Mouse (Mus musculus) left cerebral cortex, adult 18-20 months (tissue): ENCODE measurements around the gene Gm18596. TPM values are rescaled to one million over a fixed set of nuclear protein-coding genes. Genes with fewer than 3 reads are reported as not detected.
"Not testable (repeated sequence)": the region's sequence is repeated elsewhere in the genome, so short reads cannot be mapped to it uniquely, and the experiment has no call there.

ENCODE experiments used
- DNase-seq, 2 experiments: peaks; one replicate each; pipeline ENCODE4 v3.0.0; 2021 to 2022; ENCODE audit warnings: low spot score in 2 of 2, mixed read lengths in 1 of 2
- total RNA-seq, 2 experiments: library from RNA; stranded (reverse); gene quantifications; 2 replicates each; pipeline ENCODE4 v1.2.3; 2021

Gene Gm18596
- total RNA-seq, 2 experiments from 2014 or later, result not detected

DNA sequence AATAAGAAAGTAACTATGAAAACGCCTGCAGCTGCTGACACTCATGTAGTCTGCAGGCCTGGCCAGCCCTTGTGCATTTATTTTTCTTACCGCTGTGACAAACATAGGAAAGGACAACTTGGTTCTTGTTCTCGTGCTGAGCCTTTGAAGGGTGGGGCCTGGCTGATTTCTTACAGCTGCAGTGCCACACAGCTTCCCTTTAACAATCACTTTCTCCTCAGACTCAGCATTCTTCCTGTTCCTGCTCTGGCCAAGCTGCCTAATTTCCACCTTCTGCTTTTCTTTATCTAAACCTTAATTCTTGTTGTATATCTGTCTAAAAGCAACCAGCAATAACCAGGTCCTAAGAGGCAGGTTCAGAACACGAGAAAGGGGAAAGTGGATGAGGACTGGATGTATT, 28.7 kb downstream of the Gm18596 start:
- DNase-seq, result no peak

DNA sequence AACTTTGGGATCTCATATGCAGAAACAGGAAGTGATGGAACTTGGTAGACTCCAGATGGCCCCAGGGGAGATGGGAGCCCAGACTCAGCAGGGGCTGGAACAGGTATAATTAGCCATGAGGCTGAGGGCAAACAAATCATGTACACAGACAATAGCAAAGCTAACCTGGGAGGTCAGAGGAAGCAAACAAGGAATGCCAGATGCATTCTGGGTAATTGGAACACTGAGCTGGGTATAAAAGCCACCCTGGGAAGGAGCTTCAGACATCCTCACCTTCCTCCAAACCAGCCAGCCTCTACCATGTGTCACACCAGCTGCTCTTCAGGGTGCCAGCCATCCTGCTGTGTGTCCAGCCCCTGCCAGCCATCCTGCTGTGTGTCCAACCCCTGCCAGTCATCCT, 31.3 kb downstream of the Gm18596 start, which contains the start of gene Gm10024:
TSS of gene Gm10024 (plus strand) at position 301 of the 400 bp plus-strand sequence.
- DNase-seq, result not testable (repeated sequence)

DNA sequence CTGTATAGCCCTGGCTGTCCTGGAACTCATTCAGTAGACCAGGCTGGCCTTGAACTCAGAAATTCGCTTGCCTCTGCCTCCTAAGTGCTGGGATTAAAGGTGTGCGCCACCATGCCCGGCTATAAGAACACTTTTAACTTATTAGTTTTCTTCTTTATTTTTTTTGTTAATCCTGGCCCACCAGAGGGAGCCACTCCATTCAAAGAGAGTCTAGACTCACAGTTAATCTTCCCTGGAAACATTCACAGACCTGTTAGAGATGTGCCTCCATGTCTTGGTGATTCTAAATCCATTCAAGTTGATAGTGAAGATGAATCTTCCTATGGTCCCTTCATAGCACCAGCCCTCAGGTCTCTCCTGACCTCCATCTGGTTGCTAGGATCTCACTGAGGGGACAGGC, 32.6 kb downstream of the Gm18596 start:
- DNase-seq, result no peak

DNA sequence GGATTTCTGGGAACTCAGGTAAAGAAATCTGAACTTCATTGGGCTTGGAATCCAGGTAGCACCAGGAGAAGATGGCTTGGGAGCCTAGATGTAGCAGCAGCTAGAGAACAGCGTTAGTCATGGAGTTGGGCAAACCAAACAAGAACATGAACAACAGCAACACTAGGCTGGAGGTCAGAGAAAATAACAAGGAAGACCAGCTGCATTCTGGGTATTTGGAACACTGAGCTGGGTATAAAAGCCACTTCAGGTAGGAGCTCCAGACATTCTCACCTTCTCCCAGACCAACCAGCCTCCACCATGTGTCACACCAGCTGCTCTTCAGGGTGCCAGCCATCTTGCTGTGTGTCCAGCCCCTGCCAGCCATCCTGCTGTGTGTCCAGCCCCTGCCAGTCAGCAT, 36.1 kb downstream of the Gm18596 start, which contains the start of gene Gm10272:
TSS of gene Gm10272 (plus strand) at position 301 of the 400 bp plus-strand sequence.
- no peak for DNase-seq

DNA sequence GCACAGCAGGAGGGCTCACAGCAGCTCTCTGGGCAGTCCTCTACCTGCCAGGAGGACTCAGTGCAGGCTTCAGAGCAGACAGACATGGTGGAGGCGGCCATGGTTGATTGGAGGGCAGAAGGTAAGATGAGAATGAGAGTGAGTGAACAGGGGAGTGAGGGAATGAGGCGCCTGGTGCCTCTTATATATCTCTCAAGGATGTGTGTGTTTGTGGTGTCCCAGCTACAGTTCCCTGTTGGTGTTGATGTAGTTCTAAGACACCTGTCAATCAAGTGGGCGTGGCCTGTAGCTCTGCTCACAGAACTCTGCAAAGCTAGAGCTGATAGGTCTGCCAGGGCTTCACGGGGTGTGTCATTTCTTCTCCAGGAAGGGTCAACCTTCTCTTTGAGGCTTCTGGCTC, 45.3 kb downstream of the Gm18596 start, which contains the start of gene Gm9508:
TSS of gene Gm9508 (minus strand) at position 101 of the 400 bp plus-strand sequence.
- DNase-seq, result no peak

Other genes starting within 250 kb of the Gm18596 start
- 10 to 100 TPM; 34.7 to 35.8 TPM for gene Fam207a, start 226.9 kb downstream of the Gm18596 start, total RNA-seq
- gene Itgb2, start 212.4 kb downstream of the Gm18596 start, total RNA-seq, result 1 to 10 TPM; 3.6 to 3.8 TPM
- gene Pttg1ip, start 160.9 kb downstream of the Gm18596 start, total RNA-seq, result 10 to 100 TPM; 67.0 to 72.0 TPM
- gene Sumo3, start 136.5 kb downstream of the Gm18596 start, total RNA-seq, result 100 to 1,000 TPM; 165 to 172 TPM
- gene Gm49325, start 136.4 kb downstream of the Gm18596 start, total RNA-seq, result 10 to 100 TPM; 12.9 to 13.0 TPM
- 10 to 100 TPM; 46.1 to 53.8 TPM for gene Ube2g2, start 120.4 kb downstream of the Gm18596 start, total RNA-seq
- under 1 TPM; 0.14 to 0.19 TPM for gene Tspear, start 56.1 kb downstream of the Gm18596 start, total RNA-seq
- not detected for gene Gm19402, start 51.9 kb downstream of the Gm18596 start, total RNA-seq
- gene Gm9508, start 45.4 kb downstream of the Gm18596 start, total RNA-seq, result not detected
- not detected for gene Gm10272, start 36.0 kb downstream of the Gm18596 start, total RNA-seq
- gene Gm10024, start 31.2 kb downstream of the Gm18596 start, total RNA-seq, result not detected
- not detected for gene Gm10142, start 26.8 kb downstream of the Gm18596 start, total RNA-seq
- not detected for gene Krtap12-1, start 22.0 kb downstream of the Gm18596 start, total RNA-seq
- gene Gm10100, start 16.2 kb downstream of the Gm18596 start, total RNA-seq, result not detected
- gene Gm9736, start 8.7 kb upstream of the Gm18596 start, total RNA-seq, result not detected
- gene Gm3233, start 17.0 kb upstream of the Gm18596 start, total RNA-seq, result not detected
- gene Gm3238, start 28.7 kb upstream of the Gm18596 start, total RNA-seq, result not detected
- gene Gm7138, start 34.3 kb upstream of the Gm18596 start, total RNA-seq, result not detected
- not detected for gene Gm3250, start 39.9 kb upstream of the Gm18596 start, total RNA-seq
- not detected for gene Gm7137, start 45.6 kb upstream of the Gm18596 start, total RNA-seq
- gene Gm9639, start 52.4 kb upstream of the Gm18596 start, total RNA-seq, result not detected
- not detected for gene Gm19668, start 56.5 kb upstream of the Gm18596 start, total RNA-seq
- gene Gm9507, start 69.2 kb upstream of the Gm18596 start, total RNA-seq, result not detected
- gene Gm2696, start 72.0 kb upstream of the Gm18596 start, total RNA-seq, result not detected
- not detected for gene Krtap10-4, start 84.5 kb upstream of the Gm18596 start, total RNA-seq
- gene Krtap10-10, start 93.3 kb upstream of the Gm18596 start, total RNA-seq, result not detected
- not detected for gene Gm36176, start 104.2 kb upstream of the Gm18596 start, total RNA-seq
- not detected for gene Gm10318, start 110.2 kb upstream of the Gm18596 start, total RNA-seq
- not detected for gene Gm3285, start 119.3 kb upstream of the Gm18596 start, total RNA-seq
- gene Lrrc3, start 159.9 kb upstream of the Gm18596 start, total RNA-seq, result 10 to 100 TPM in 1 of 2 experiments, 1 to 10 TPM in 1; 9.8 to 10.1 TPM
- gene Trpm2, start 227.9 kb upstream of the Gm18596 start, total RNA-seq, result 10 to 100 TPM; 47.5 to 51.9 TPM
- 10 to 100 TPM; 33.9 to 36.1 TPM for gene 1810043G02Rik, start 235.9 kb upstream of the Gm18596 start, total RNA-seq